Mouse (Mus musculus) ES-Bruce4 (cell line): ENCODE results near the gene Prpf18.

Source experiments
- CTCF ChIP-seq: IDR thresholded peaks from one replicate; pipeline ENCODE4 v1.8.1; 2011; ENCODE audit warnings: low read depth, low read length
- EP300 ChIP-seq: IDR thresholded peaks from 2 replicates; pipeline ENCODE4 v1.6.1; 2011; ENCODE audit warnings: low read depth, low read length; ENCODE audit not compliant: insufficient read depth

GRCm38 (mm10) chr2:4586245-4586644, 65.7 kb downstream of the Prpf18 start:
- TF ChIP-seq EP300 (no peak), CTCF (no peak)
